Mouse (Mus musculus): ENCODE results near the gene Cacna1s. TPM values are rescaled to one million over a fixed set of nuclear protein-coding genes. Genes with fewer than 3 reads are reported as not detected.
A peak's percentile ranks its signal among the peaks of the same experiment; 100 is the strongest.

Gene Cacna1s
- polyA plus RNA-seq, 1 experiment, result not detected

DNA sequence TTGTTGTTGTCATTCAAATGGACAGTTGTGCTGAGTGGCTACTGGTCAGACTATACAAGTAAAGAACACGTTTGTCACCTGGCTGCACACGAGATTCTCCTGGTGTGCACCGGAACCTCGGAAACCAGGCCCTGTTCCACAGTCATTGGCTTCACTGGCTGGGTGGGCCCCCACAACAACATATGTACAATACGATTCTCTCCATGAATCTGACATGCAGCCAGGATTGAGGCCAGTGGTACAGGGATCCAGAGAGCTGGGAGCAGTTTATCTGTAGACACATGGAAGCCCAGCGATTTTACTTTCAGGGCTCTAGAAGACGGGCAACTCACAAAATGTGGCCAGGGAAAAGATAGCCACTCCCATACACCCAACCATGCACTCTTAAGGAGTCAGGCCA lies 51.1 kb downstream of the Cacna1s start:
- Histone ChIP-seq H3K4me1 (ENCODE audit: control insufficient read depth, insufficient read depth, low read length) (no peaks in the 10 kb centered on the region), H3K4me3 (ENCODE audit: insufficient read depth, low read length) (no peak overlapping the region), H3K27ac (ENCODE audit: insufficient read depth, low read depth, low read length) (no peak overlapping the region)
- TF ChIP-seq CTCF (IDR thresholded peaks at IDR 0.05; ENCODE audit: low read depth, low read length) (no peak), POLR2A (IDR thresholded peaks at IDR 0.05; ENCODE audit: borderline replicate concordance, low read depth, low read length) (no peak)

DNA sequence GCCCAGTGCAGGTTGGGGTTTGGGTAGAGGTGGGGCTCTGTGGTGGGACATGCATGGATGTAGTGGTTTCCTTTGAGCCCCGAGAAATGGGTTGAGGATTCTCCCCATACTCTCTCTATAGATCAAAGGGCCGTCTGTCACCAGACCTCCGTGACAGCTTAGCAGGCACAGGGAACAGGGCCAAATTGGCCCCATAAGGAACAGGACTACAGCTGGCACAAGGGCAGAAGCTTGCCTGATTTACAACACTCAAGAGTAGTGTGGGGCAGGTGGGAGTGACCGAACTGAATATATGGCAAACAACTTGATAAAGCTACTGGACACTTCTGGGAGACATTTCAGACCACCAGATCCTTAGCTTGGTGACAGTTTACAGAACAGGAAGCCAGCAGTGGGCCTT lies 52.2 kb downstream of the Cacna1s start:
- no peak overlapping the region for H3K27ac ChIP-seq (ENCODE audit: insufficient read depth, low read depth, low read length)
- no peaks in the 10 kb centered on the region for H3K4me1 ChIP-seq (ENCODE audit: control insufficient read depth, insufficient read depth, low read length)
- no peak for TF ChIP-seq POLR2A (IDR thresholded peaks at IDR 0.05; ENCODE audit: borderline replicate concordance, low read depth, low read length)
- TF ChIP-seq CTCF (IDR thresholded peaks at IDR 0.05; ENCODE audit: low read depth, low read length), result no peak
- H3K4me3 ChIP-seq (ENCODE audit: insufficient read depth, low read length), result no peak overlapping the region

DNA sequence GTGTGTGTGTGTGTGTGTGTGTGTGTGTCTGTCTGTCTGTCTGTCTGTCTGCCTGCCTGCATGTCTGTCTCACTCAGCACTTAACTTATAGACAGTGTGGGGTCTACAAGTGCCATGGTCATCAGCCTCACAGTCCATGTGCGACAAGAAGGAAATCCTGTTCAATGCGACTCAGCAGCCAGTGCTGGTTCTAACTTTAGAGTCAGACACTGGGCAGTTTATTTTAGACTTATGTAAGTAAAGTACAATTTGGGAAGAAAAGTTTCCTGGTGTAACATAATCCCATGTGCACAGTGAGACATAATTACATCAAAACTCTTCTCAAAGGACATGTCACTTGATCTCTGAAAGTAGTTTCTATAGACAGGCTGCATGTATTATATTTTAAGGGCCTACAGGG lies 56.9 kb downstream of the Cacna1s start:
- no peak for TF ChIP-seq POLR2A (IDR thresholded peaks at IDR 0.05; ENCODE audit: borderline replicate concordance, low read depth, low read length)
- no peak for TF ChIP-seq CTCF (IDR thresholded peaks at IDR 0.05; ENCODE audit: low read depth, low read length)
- no peak overlapping the region for H3K4me3 ChIP-seq (ENCODE audit: insufficient read depth, low read length)
- no peak overlapping the region for H3K27ac ChIP-seq (ENCODE audit: insufficient read depth, low read depth, low read length)
- H3K4me1 ChIP-seq (ENCODE audit: control insufficient read depth, insufficient read depth, low read length), result no peaks in the 10 kb centered on the region

DNA sequence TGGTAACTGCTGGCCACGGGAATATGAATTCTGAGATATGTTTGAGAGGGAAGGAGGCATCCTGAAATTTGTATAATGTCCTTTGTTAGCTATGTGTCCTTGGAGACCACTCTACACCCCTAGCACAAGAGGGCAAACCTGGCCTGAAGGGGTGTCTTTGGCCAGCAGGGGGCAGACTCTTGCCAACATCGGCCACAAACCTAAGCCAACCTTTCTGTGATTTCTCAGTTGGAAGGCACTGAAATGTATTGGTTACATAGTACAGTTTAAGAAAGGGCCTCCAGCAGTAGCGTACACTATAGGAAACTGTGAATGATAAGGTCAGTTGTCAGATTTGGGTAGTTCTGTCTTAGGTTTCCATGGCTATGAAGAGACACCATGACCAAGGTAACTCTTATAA lies 63.6 kb downstream of the Cacna1s start:
- TF ChIP-seq CTCF (IDR thresholded peaks at IDR 0.05; ENCODE audit: low read depth, low read length), result peak; percentile 91
- no peak for TF ChIP-seq POLR2A (IDR thresholded peaks at IDR 0.05; ENCODE audit: borderline replicate concordance, low read depth, low read length)
- peaks cover 25% of the 10 kb centered on the region for H3K4me1 ChIP-seq (ENCODE audit: control insufficient read depth, insufficient read depth, low read length)
- H3K4me3 ChIP-seq (ENCODE audit: insufficient read depth, low read length), result no peak overlapping the region
- H3K27ac ChIP-seq (ENCODE audit: insufficient read depth, low read depth, low read length), result no peak overlapping the region

DNA sequence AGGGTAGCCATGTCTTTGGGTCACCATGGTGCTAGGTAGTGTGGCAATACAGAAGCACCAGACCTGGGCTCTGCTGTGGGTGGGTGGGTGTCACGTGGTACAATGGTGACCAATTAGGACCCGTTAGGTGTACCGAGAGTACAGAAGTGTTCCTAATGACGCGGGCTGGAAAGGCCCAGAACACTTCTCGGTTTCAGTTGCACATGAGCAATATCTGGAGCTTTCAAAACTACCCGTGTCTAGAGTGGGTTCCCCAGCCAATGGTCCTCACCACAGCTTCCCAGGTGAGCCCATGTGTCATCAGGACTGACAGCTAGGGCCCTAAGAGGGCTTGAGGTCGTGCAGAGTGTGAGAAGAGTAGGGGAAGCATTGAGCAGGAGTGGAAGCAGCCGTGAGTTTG lies 64.5 kb downstream of the Cacna1s start:
- Histone ChIP-seq H3K4me3 (ENCODE audit: insufficient read depth, low read length) (no peak overlapping the region), H3K4me1 (ENCODE audit: control insufficient read depth, insufficient read depth, low read length) (peaks cover 25% of the 10 kb centered on the region), H3K27ac (ENCODE audit: insufficient read depth, low read depth, low read length) (no peak overlapping the region)
- no peak for TF ChIP-seq POLR2A (IDR thresholded peaks at IDR 0.05; ENCODE audit: borderline replicate concordance, low read depth, low read length)
- no peak for TF ChIP-seq CTCF (IDR thresholded peaks at IDR 0.05; ENCODE audit: low read depth, low read length)

DNA sequence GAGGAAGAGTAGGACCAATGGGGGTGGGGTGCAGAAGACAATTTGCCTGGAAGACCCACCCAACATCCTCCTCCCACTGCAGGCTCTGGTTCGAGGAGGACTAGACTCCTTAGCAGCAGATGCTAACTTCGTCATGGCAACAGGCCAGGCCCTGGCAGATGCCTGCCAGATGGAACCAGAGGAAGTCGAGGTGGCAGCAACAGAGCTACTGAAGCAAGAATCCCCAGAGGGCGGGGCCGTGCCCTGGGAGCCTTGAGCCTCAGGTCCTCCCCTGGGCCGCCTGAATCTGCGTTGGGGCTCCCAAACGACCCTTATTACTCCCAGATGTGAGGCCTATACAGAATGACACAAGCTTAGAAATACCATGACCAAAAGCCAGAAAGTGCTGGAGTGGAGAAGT lies 66.3 kb downstream of the Cacna1s start:
- Histone ChIP-seq H3K4me1 (ENCODE audit: control insufficient read depth, insufficient read depth, low read length) (peaks cover 25% of the 10 kb centered on the region), H3K27ac (ENCODE audit: insufficient read depth, low read depth, low read length) (no peak overlapping the region), H3K4me3 (ENCODE audit: insufficient read depth, low read length) (no peak overlapping the region)
- TF ChIP-seq POLR2A (IDR thresholded peaks at IDR 0.05; ENCODE audit: borderline replicate concordance, low read depth, low read length) (no peak), CTCF (IDR thresholded peaks at IDR 0.05; ENCODE audit: low read depth, low read length) (no peak)

DNA sequence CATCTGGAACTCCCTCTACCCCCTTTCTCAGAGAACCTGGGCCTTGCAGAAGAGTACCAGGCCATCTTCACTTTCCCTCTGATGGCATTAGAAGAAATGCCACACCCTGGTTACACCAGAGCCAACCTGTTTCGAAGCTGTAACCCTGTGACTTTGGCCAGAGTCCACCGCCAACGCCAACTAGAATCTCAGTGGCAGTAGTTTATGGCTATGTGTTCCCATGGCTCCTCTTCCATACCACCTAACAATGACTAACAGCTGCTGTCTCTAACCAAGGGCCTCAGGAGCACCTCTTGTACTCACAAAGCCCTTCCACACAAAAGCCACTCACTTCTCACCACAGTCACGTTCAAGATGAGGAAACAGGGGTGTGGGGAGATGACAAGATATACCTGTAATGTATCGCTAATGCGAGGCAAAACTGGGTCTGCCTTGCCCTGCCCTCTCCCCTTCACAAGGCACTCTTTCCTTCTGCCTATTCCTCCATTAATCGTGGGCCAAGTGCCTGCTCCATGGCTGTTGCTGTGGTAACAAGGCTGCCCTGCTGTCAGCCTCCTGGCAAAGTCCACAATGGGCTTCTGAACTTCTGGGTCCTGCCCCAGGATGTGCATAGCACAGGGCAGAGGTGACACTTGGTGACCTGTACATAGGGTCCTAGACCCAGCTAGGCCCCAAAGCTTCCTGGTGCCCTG lies 67.2 kb downstream of the Cacna1s start:
- Histone ChIP-seq H3K4me3 (ENCODE audit: insufficient read depth, low read length) (no peak overlapping the region), H3K27ac (ENCODE audit: insufficient read depth, low read depth, low read length) (no peak overlapping the region), H3K4me1 (ENCODE audit: control insufficient read depth, insufficient read depth, low read length) (peaks cover 25% of the 10 kb centered on the region)
- no peak for TF ChIP-seq CTCF (IDR thresholded peaks at IDR 0.05; ENCODE audit: low read depth, low read length)
- TF ChIP-seq POLR2A (IDR thresholded peaks at IDR 0.05; ENCODE audit: borderline replicate concordance, low read depth, low read length), result no peak

DNA sequence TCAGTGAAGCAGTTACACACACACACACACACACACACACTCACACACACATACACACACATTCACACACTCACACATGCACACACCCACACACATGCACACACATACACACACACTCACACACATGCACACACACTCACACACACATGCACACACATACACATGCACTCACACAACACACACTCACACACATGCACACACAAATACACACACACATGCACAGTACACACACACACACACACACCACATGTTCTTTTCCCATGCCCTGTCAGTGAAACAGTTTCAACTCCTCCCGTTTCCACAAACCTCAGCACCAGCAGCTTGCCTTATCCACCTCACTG lies 67.7 kb downstream of the Cacna1s start:
- Histone ChIP-seq H3K27ac (ENCODE audit: insufficient read depth, low read depth, low read length) (no peak overlapping the region), H3K4me3 (ENCODE audit: insufficient read depth, low read length) (no peak overlapping the region), H3K4me1 (ENCODE audit: control insufficient read depth, insufficient read depth, low read length) (peaks cover 25% of the 10 kb centered on the region)
- TF ChIP-seq POLR2A (IDR thresholded peaks at IDR 0.05; ENCODE audit: borderline replicate concordance, low read depth, low read length) (no peak), CTCF (IDR thresholded peaks at IDR 0.05; ENCODE audit: low read depth, low read length) (no peak)

DNA sequence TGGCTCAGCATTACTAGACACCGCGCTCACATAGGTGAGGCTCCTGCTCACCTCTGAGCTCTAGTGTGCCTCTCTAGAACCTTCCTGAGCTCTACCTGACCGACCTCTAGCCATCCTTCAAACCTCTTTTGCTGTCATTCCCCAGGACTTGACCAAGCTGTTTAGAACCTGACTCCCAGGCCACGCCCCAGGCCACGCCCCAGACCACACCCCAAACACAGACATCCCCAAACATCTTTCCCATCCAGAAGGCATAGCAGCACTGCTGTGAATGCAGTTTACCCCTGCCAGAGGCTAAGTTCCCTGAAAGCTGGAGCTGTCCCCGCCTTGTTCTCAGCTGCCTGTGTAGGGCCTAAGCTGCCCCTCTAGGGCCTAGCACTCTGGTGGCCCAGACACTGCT lies 68.2 kb downstream of the Cacna1s start:
- H3K4me1 ChIP-seq (ENCODE audit: control insufficient read depth, insufficient read depth, low read length), result peaks cover 25% of the 10 kb centered on the region
- no peak overlapping the region for H3K27ac ChIP-seq (ENCODE audit: insufficient read depth, low read depth, low read length)
- TF ChIP-seq POLR2A (IDR thresholded peaks at IDR 0.05; ENCODE audit: borderline replicate concordance, low read depth, low read length) (no peak), CTCF (IDR thresholded peaks at IDR 0.05; ENCODE audit: low read depth, low read length) (no peak)
- H3K4me3 ChIP-seq (ENCODE audit: insufficient read depth, low read length), result no peak overlapping the region

DNA sequence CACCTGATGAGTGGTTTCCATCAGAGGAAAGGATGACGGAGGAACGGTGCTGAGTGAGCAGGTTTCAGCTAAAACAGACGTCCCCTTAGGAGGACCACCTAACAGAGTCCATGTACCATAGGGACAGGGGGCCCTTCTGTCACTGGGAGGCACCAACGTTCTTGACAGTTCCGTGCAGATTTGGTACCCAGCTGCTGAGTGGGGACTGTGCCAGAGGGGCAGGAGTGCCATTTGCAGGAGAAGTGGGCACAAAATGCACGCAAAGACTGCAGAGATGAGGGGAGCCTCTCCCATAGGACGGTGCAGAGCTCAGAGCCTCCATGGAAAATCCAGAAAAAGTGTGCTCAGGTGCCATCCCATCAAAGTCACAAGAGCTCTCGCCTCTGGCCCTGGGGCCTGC lies 69.5 kb downstream of the Cacna1s start:
- peaks cover 32% of the 10 kb centered on the region for H3K4me1 ChIP-seq (ENCODE audit: control insufficient read depth, insufficient read depth, low read length)
- no peak for TF ChIP-seq CTCF (IDR thresholded peaks at IDR 0.05; ENCODE audit: low read depth, low read length)
- TF ChIP-seq POLR2A (IDR thresholded peaks at IDR 0.05; ENCODE audit: borderline replicate concordance, low read depth, low read length), result no peak
- H3K4me3 ChIP-seq (ENCODE audit: insufficient read depth, low read length), result no peak overlapping the region
- no peak overlapping the region for H3K27ac ChIP-seq (ENCODE audit: insufficient read depth, low read depth, low read length)
